Mouse (Mus musculus) limb, embryonic 14.5 days (tissue): ENCODE results near the gene Cenpp. TPM values are rescaled to one million over a fixed set of nuclear protein-coding genes. Genes with fewer than 3 reads are reported as not detected.
A peak's percentile ranks its signal among the peaks of the same experiment; 100 is the strongest.

Experiments used
- ATAC-seq: fragments of 200-750 bp; cut with Nextera tagmentation; 2 replicates; pipeline ENCODE4 v1.8.0; 2017; ENCODE audit warnings: low read depth, moderate number of reproducible peaks, moderate TSS enrichment; ENCODE audit not compliant: low FRiP score
- DNase-seq: peaks from one replicate; pipeline ENCODE4 v3.0.0-alpha.2; 2015; ENCODE audit warnings: low spot score
- H3K27ac ChIP-seq: fragments of 300-500 bp; sonication (generic); replicated peaks from 2 replicates; pipeline ENCODE4 v1.5.1; 2014; ENCODE audit warnings: low read depth, mild to moderate bottlenecking, low read length, moderate library complexity, mixed read lengths
- H3K27me3 ChIP-seq: fragments of 300-500 bp; sonication (generic); 2 replicates; pipeline ENCODE4 v1.6.1; 2014; ENCODE audit warnings: low read length, mixed read lengths; ENCODE audit not compliant: control insufficient read depth, insufficient read depth
- H3K36me3 ChIP-seq: fragments of 300-500 bp; sonication (generic); 2 replicates; pipeline ENCODE4 v1.6.1; 2014; ENCODE audit warnings: mild to moderate bottlenecking, low read length, moderate library complexity, mixed read lengths; ENCODE audit not compliant: control insufficient read depth, insufficient read depth
- H3K4me1 ChIP-seq: fragments of 300-500 bp; sonication (generic); 2 replicates; pipeline ENCODE4 v1.6.1; 2014; ENCODE audit warnings: antibody characterized with exemption, low read length, mixed read lengths; ENCODE audit not compliant: control insufficient read depth, insufficient read depth
- H3K4me2 ChIP-seq: fragments of 300-500 bp; sonication (generic); replicated peaks from 2 replicates; pipeline ENCODE4 v1.6.1; 2014; ENCODE audit warnings: low read depth, mild to moderate bottlenecking, low read length, moderate library complexity; ENCODE audit not compliant: severe bottlenecking
- H3K4me3 ChIP-seq: fragments of 300-500 bp; sonication (generic); replicated peaks from 2 replicates; pipeline ENCODE4 v1.5.1; 2014; ENCODE audit warnings: low read length
- H3K9ac ChIP-seq: fragments of 300-500 bp; sonication (generic); 2 replicates; pipeline ENCODE4 v1.6.1; 2014; ENCODE audit warnings: mild to moderate bottlenecking, low read depth, low read length, moderate library complexity; ENCODE audit not compliant: severe bottlenecking
- H3K9me3 ChIP-seq: fragments of 300-500 bp; sonication (generic); 2 replicates; pipeline ENCODE4 v1.6.1; 2016; ENCODE audit warnings: low read length; ENCODE audit not compliant: control insufficient read depth
- POLR2A ChIP-seq: fragments of 200-500 bp; IDR thresholded peaks from 2 replicates; pipeline ENCODE4 v1.8.0; 2012; ENCODE audit warnings: inconsistent platforms, mild to moderate bottlenecking, moderate library complexity, borderline replicate concordance; ENCODE audit not compliant: insufficient read depth, insufficient read length; ENCODE audit errors: extremely low read depth
- WGBS: fragments of 180-500 bp; shearing (Covaris S2); extraction: QIAGEN DNeasy Blood & Tissue Kit; methylation state at CpG from one replicate; pipeline ENCODE4 v1.1.7; 2014; 5-methylcytosine and 5-hydroxymethylcytosine counted together
- polyA plus RNA-seq, 2 experiments: library from polyadenylated mRNA; depleted of rRNA in 1 of 2; stranded (reverse) in 1 of 2; unstranded in 1 of 2; fragments of >200 nt; fragmentation: Nextera tagmentation in 1 of 2; extraction: Ambion mirVana in 1 of 2; gene quantifications; 2 replicates each; pipeline versions ENCODE4 v1.2.1 to v1.2.3; 2012 to 2014

The Cenpp gene
- polyA plus RNA-seq, 2 experiments, result 9.8 to 22.2 TPM

DNA sequence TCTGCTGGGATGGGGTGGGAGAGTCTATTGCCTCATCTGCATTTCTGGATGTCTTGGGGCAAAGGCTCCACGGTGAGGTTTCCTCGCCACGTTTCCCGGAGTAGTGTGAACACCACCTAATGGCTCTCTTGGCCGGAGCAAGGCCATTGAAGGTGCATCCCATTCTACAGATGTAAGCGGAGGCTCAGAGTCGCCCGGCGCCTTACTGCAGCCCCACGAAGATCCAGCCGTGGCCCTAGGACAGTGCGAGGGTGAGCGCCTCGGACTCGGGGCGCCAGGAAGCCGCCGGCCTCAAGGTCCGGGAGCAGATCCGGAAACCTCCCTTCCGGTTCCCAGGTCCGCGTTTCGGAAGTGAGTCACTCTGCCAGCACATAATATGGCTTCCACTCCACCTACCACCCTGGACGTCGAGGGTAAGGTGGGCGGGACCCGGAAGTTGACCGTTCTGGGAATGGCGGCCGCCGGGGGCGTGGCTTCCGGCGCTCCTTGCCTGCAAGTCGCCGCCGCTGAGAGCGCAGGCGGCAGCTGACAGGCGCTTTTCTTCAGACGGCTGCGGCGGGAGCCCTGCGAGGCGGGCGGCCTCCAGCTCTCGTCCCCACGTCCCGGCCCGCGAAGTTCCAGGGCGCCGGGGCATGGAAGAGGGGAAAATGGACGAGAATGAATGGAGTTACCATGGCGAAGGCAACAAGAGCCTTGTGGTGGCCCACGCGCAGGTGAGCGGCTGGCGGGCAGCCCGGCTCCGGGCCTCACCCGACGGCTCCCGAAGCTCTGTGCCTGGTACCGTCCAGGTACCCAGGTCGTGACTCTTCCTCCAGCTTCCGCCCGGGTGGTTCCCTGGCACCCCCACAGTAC lies 231.6 kb downstream of the Cenpp start, which contains the start of gene Ippk:
Gene Ippk, plus strand, starts transcription at position 496 of the 852 bp plus-strand sequence.
- H3K36me3 ChIP-seq, result no peaks in the 10 kb centered on the region
- ATAC-seq, result peak; percentile 98
- peak within 1 kb of the TSS; percentile 89 for H3K4me3 ChIP-seq
- H3K27ac ChIP-seq, result peak within 1 kb of the TSS; percentile 79
- peak within 1 kb of the TSS; percentile 86 for H3K4me2 ChIP-seq
- H3K4me1 ChIP-seq, result peaks cover 16% of the 10 kb centered on the region
- peak within 1 kb of the TSS; percentile 77 for H3K9ac ChIP-seq
- H3K9me3 ChIP-seq, result no peaks in the 10 kb centered on the region
- under 1% methylated on average over 54 of the region's 69 CpGs for WGBS
- TF ChIP-seq POLR2A, result peak; percentile 95; the same call in 1 of the 2 replicates
- peak; percentile 98 for DNase-seq
- no peaks in the 10 kb centered on the region for H3K27me3 ChIP-seq

Other genes starting within 250 kb of the Cenpp start
- 9.0 and 9.8 TPM in 2 replicates for gene Ippk, start 231.5 kb downstream of the Cenpp start, polyA plus RNA-seq (2012; rRNA removed)
- 14.3 and 14.5 TPM in 2 replicates for gene Ippk, start 231.5 kb downstream of the Cenpp start, polyA plus RNA-seq (2014; fragmentation: Nextera tagmentation; extraction: Ambion mirVana)
- 0.15 and 0.20 TPM in 2 replicates for gene Tes3-ps, start 159.5 kb downstream of the Cenpp start, polyA plus RNA-seq (2012; rRNA removed)
- 0.58 and 0.91 TPM in 2 replicates for gene Tes3-ps, start 159.5 kb downstream of the Cenpp start, polyA plus RNA-seq (2014; fragmentation: Nextera tagmentation; extraction: Ambion mirVana)
- 3.4 and 4.6 TPM in 2 replicates for gene Ecm2, start 148.0 kb downstream of the Cenpp start, polyA plus RNA-seq (2012; rRNA removed)
- gene Ecm2, start 148.0 kb downstream of the Cenpp start, polyA plus RNA-seq (2014; fragmentation: Nextera tagmentation; extraction: Ambion mirVana), result 2.5 and 2.8 TPM in 2 replicates
- 57.9 and 76.8 TPM in 2 replicates for gene Aspn, start 108.3 kb downstream of the Cenpp start, polyA plus RNA-seq (2012; rRNA removed)
- gene Aspn, start 108.3 kb downstream of the Cenpp start, polyA plus RNA-seq (2014; fragmentation: Nextera tagmentation; extraction: Ambion mirVana), result 106 and 120 TPM in 2 replicates
- gene Omd, start 70.3 kb downstream of the Cenpp start, polyA plus RNA-seq (2012; rRNA removed), result 4.1 and 5.4 TPM in 2 replicates
- gene Omd, start 70.3 kb downstream of the Cenpp start, polyA plus RNA-seq (2014; fragmentation: Nextera tagmentation; extraction: Ambion mirVana), result 7.8 and 8.5 TPM in 2 replicates
- 100 and 135 TPM in 2 replicates for gene Ogn, start 44.7 kb downstream of the Cenpp start, polyA plus RNA-seq (2012; rRNA removed)
- gene Ogn, start 44.7 kb downstream of the Cenpp start, polyA plus RNA-seq (2014; fragmentation: Nextera tagmentation; extraction: Ambion mirVana), result 275 and 276 TPM in 2 replicates
- 6.6 and 9.8 TPM in 2 replicates for gene Nol8, start 293 bp upstream of the Cenpp start, polyA plus RNA-seq (2012; rRNA removed)
- 12.2 and 13.6 TPM in 2 replicates for gene Nol8, start 293 bp upstream of the Cenpp start, polyA plus RNA-seq (2014; fragmentation: Nextera tagmentation; extraction: Ambion mirVana)
- 54.9 and 61.8 TPM in 2 replicates for gene Iars, start 29.3 kb upstream of the Cenpp start, polyA plus RNA-seq (2012; rRNA removed)
- gene Iars, start 29.3 kb upstream of the Cenpp start, polyA plus RNA-seq (2014; fragmentation: Nextera tagmentation; extraction: Ambion mirVana), result 68.3 and 73.1 TPM in 2 replicates
- gene Gm30302, start 146.2 kb upstream of the Cenpp start, polyA plus RNA-seq (2012; rRNA removed), result not detected in 2 replicates
- gene Gm30302, start 146.2 kb upstream of the Cenpp start, polyA plus RNA-seq (2014; fragmentation: Nextera tagmentation; extraction: Ambion mirVana), result not detected in 2 replicates